Mouse (Mus musculus) neural tube, embryonic 13.5 days (tissue): ENCODE data around the gene Glp2r. TPM values are rescaled to one million over a fixed set of nuclear protein-coding genes. Genes with fewer than 3 reads are reported as not detected.

ENCODE experiments used
- ATAC-seq: fragments of 200-750 bp; cut with Nextera tagmentation; 2 replicates; pipeline ENCODE4 v1.8.0; 2017; ENCODE audit warnings: low read depth, mild to moderate bottlenecking, moderate TSS enrichment, moderate library complexity
- H3K27ac ChIP-seq: fragments of 300-500 bp; sonication (generic); replicated peaks from 2 replicates; pipeline ENCODE4 v1.5.1; 2015; ENCODE audit warnings: moderate library complexity, mild to moderate bottlenecking, inconsistent platforms
- H3K27me3 ChIP-seq: fragments of 300-500 bp; sonication (generic); 2 replicates; pipeline ENCODE4 v1.6.1; 2015; ENCODE audit warnings: mild to moderate bottlenecking, inconsistent platforms
- H3K36me3 ChIP-seq: fragments of 300-500 bp; sonication (generic); 2 replicates; pipeline ENCODE4 v1.6.1; 2015; ENCODE audit warnings: mild to moderate bottlenecking, inconsistent platforms
- H3K4me1 ChIP-seq: fragments of 300-500 bp; sonication (generic); replicated peaks from 2 replicates; pipeline ENCODE4 v1.6.1; 2015; ENCODE audit warnings: inconsistent platforms
- H3K4me2 ChIP-seq: fragments of 300-500 bp; sonication (generic); 2 replicates; pipeline ENCODE4 v1.6.1; 2015; ENCODE audit warnings: inconsistent platforms, mild to moderate bottlenecking, moderate library complexity
- H3K4me3 ChIP-seq: fragments of 300-500 bp; sonication (generic); 2 replicates; pipeline ENCODE4 v1.5.1; 2015; ENCODE audit warnings: mild to moderate bottlenecking, inconsistent platforms
- H3K9ac ChIP-seq: fragments of 300-500 bp; sonication (generic); 2 replicates; pipeline ENCODE4 v1.6.1; 2015; ENCODE audit warnings: moderate library complexity, mild to moderate bottlenecking, inconsistent platforms
- H3K9me3 ChIP-seq: fragments of 300-500 bp; sonication (generic); 2 replicates; pipeline ENCODE4 v1.6.1; 2016; ENCODE audit warnings: inconsistent platforms
- WGBS: fragments of 180-500 bp; shearing (Covaris S2); methylation state at CpG from one replicate; pipeline ENCODE4 v1.1.7; 2015; 5-methylcytosine and 5-hydroxymethylcytosine counted together
- polyA plus RNA-seq: library from polyadenylated mRNA; unstranded; fragments of >200 nt; fragmentation: Nextera tagmentation; extraction: Ambion mirVana; gene quantifications from 2 replicates; pipeline ENCODE4 v1.2.1, GENCODE M21; 2015

The Glp2r gene
- polyA plus RNA-seq, 1 experiment from 2014 or later: 0.15 TPM

DNA sequence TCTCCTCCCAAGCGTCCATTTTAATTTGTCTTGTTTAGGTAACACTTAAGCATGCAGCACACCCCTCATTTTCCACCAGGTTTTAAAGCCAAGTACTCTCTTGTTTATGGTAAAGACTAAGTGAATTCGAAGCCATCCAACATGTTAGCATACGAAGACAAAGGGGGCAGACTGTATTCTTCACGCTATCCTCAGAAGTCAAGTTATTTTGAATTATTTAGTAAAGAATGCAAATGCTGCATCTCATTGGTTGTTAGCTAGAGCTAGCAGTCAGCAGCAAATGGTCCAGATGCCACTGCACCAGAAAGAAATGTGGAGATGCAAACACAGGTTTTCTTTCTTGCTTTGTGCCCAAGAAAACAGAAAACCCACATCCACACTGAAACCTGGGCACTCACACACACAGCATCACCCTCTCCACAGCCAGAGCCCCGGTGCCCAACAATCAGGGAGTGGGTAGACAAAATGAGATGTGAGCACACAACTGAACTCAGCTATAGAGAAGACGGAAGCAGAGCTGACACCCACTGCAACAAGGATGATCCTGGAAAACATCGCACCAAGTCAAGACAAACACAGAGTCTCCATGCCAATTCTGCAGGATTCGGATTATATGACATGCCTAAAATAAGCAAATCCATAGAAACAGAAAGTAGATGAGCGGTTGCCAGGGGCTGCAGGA lies 158.7 kb downstream of the Glp2r start:
- WGBS: 78% methylated on average over 9 of the region's 9 CpGs
- H3K9me3 ChIP-seq: no peaks in the 10 kb centered on the region
- ATAC-seq: no peak
- H3K9ac ChIP-seq: no peak overlapping the region
- H3K27me3 ChIP-seq: no peaks in the 10 kb centered on the region
- H3K36me3 ChIP-seq: no peaks in the 10 kb centered on the region
- H3K4me1 ChIP-seq: no peaks in the 10 kb centered on the region
- H3K4me3 ChIP-seq: no peak overlapping the region
- peak overlapping the region; percentile 9; the same call in 1 of the 2 replicates for H3K27ac ChIP-seq
- H3K4me2 ChIP-seq: no peak overlapping the region

Other genes with a start within 250 kb of the Glp2r start
- gene Rcvrn, start 75.8 kb downstream of the Glp2r start, polyA plus RNA-seq: not detected in 2 replicates
- gene Gsg1l2, start 3.5 kb upstream of the Glp2r start, polyA plus RNA-seq: not detected in 2 replicates
- not detected in 2 replicates for gene Dhrs7c, start 27.0 kb upstream of the Glp2r start, polyA plus RNA-seq
- 0.18 and 0.35 TPM in 2 replicates for gene Usp43, start 151.0 kb upstream of the Glp2r start, polyA plus RNA-seq
- 0.95 and 1.6 TPM in 2 replicates for gene Cfap52, start 194.5 kb upstream of the Glp2r start, polyA plus RNA-seq
- gene Stx8, start 195.0 kb upstream of the Glp2r start, polyA plus RNA-seq: 73.8 and 74.2 TPM in 2 replicates